Mouse (Mus musculus) CH12.LX (cell line): ENCODE results near the gene Actl6a. TPM values are rescaled to one million over a fixed set of nuclear protein-coding genes. Genes with fewer than 3 reads are reported as not detected.

Experiments
- DNase-seq: peaks from one replicate; pipeline ENCODE4 v3.0.0-alpha.2; 2013; ENCODE audit errors: extremely low read depth
- H3K27ac ChIP-seq: 2 replicates; pipeline ENCODE4 v1.5.1; 2012; ENCODE audit warnings: low read depth, mild to moderate bottlenecking, control low read depth, moderate library complexity; ENCODE audit not compliant: insufficient read depth
- H3K27me3 ChIP-seq: replicated peaks from 2 replicates; pipeline ENCODE3; 2012; ENCODE audit warnings: inconsistent platforms
- H3K36me3 ChIP-seq, 2 experiments: replicated peaks in 1 of 2; 2 replicates each; pipeline versions ENCODE3 to v1.6.1; 2012; ENCODE audit warnings: inconsistent platforms in 1 of 2, low read length in 1 of 2, mild to moderate bottlenecking in 1 of 2, mixed read lengths in 1 of 2, moderate library complexity in 1 of 2; ENCODE audit not compliant: control insufficient read depth in 1 of 2, insufficient read depth in 1 of 2
- H3K4me1 ChIP-seq, 2 experiments: 2 replicates each; pipeline ENCODE4 v1.6.1; 2012; ENCODE audit warnings: inconsistent platforms in 1 of 2, moderate library complexity in 1 of 2; ENCODE audit not compliant: insufficient read depth in 2 of 2, control insufficient read depth in 1 of 2
- H3K4me2 ChIP-seq: 2 replicates; pipeline ENCODE4 v1.6.1; 2012; ENCODE audit warnings: low read depth, mild to moderate bottlenecking, control low read depth; ENCODE audit not compliant: poor library complexity, insufficient read depth, severe bottlenecking
- H3K4me3 ChIP-seq, 3 experiments: fragments of 150-350 bp in 1 of 3; sonication (generic) in 1 of 3; replicated peaks in 1 of 3; 2 replicates each; pipeline versions ENCODE3 to v1.5.1; 2011 to 2012; ENCODE audit warnings: low read depth in 2 of 3, low read length in 2 of 3, mild to moderate bottlenecking in 2 of 3, moderate library complexity in 2 of 3, control low read depth in 1 of 3, improper control_type of control experiment in 1 of 3, inconsistent platforms in 1 of 3, mixed read lengths in 1 of 3; ENCODE audit not compliant: poor library complexity in 1 of 3
- H3K79me2 ChIP-seq: replicated peaks from 2 replicates; pipeline ENCODE4 v1.6.1; 2012; ENCODE audit warnings: mild to moderate bottlenecking, moderate library complexity; ENCODE audit not compliant: control insufficient read depth, poor library complexity, insufficient read depth, severe bottlenecking; ENCODE audit errors: extremely low read depth
- H3K9ac ChIP-seq: 2 replicates; pipeline ENCODE4 v1.6.1; 2012; ENCODE audit warnings: low read depth, mild to moderate bottlenecking, control low read depth, moderate library complexity; ENCODE audit not compliant: insufficient read depth
- H3K9me3 ChIP-seq: replicated peaks from 2 replicates; pipeline ENCODE3; 2012; ENCODE audit warnings: low read length, inconsistent platforms, mixed read lengths
- BHLHE40 ChIP-seq: IDR thresholded peaks from 2 replicates; pipeline ENCODE4 v1.6.1; 2011; ENCODE audit warnings: mild to moderate bottlenecking, low read depth, low read length, improper control_type of control experiment
- CHD2 ChIP-seq: IDR thresholded peaks from 2 replicates; pipeline ENCODE4 v1.6.1; 2011; ENCODE audit warnings: low read length, improper control_type of control experiment
- CTCF ChIP-seq, 2 experiments: IDR thresholded peaks in 1 of 2; conservative IDR thresholded peaks in 1 of 2; 2 replicates each; pipeline ENCODE4 v1.5.1; 2011 to 2012; ENCODE audit warnings: low read depth in 2 of 2, low read length in 2 of 2, improper control_type of control experiment in 1 of 2, inconsistent platforms in 1 of 2, mild to moderate bottlenecking in 1 of 2, moderate library complexity in 1 of 2
- HCFC1 ChIP-seq: IDR thresholded peaks from 2 replicates; pipeline ENCODE4 v1.6.1; 2012; ENCODE audit warnings: low read depth, mild to moderate bottlenecking, inconsistent platforms, low read length, improper control_type of control experiment
- IRF4 ChIP-seq: IDR thresholded peaks from 2 replicates; pipeline ENCODE4 v1.6.1; 2014; ENCODE audit warnings: low read depth, mild to moderate bottlenecking, inconsistent platforms, low read length, improper control_type of control experiment
- JUN ChIP-seq: IDR thresholded peaks from 2 replicates; pipeline ENCODE4 v1.6.1; 2011; ENCODE audit warnings: low read depth, mild to moderate bottlenecking, low read length, improper control_type of control experiment, moderate library complexity; ENCODE audit not compliant: insufficient read depth
- JUND ChIP-seq: conservative IDR thresholded peaks from 2 replicates; pipeline ENCODE4 v1.6.1; 2011; ENCODE audit warnings: low read depth, low read length, improper control_type of control experiment
- MAZ ChIP-seq: IDR thresholded peaks from 2 replicates; pipeline ENCODE4 v1.6.1; 2012; ENCODE audit warnings: low read depth, mild to moderate bottlenecking, inconsistent platforms, low read length, improper control_type of control experiment, moderate library complexity
- MXI1 ChIP-seq: IDR thresholded peaks from 2 replicates; pipeline ENCODE4 v1.6.1; 2011; ENCODE audit warnings: mild to moderate bottlenecking, low read depth, low read length, improper control_type of control experiment
- MYC ChIP-seq: IDR thresholded peaks from 2 replicates; pipeline ENCODE4 v1.6.1; 2011; ENCODE audit warnings: low read depth, mild to moderate bottlenecking, improper control_type of control experiment, low read length
- RCOR1 ChIP-seq: conservative IDR thresholded peaks from 2 replicates; pipeline ENCODE4 v1.6.1; 2012; ENCODE audit warnings: low read depth, mild to moderate bottlenecking, inconsistent platforms, low read length, improper control_type of control experiment
- SIN3A ChIP-seq: IDR thresholded peaks from 2 replicates; pipeline ENCODE4 v1.6.1; 2012; ENCODE audit warnings: low read length, improper control_type of control experiment, inconsistent platforms
- TCF12 ChIP-seq: IDR thresholded peaks from 2 replicates; pipeline ENCODE4 v1.6.1; 2014; ENCODE audit warnings: low read depth, mild to moderate bottlenecking, inconsistent platforms, low read length, improper control_type of control experiment
- USF1 ChIP-seq: IDR thresholded peaks from 2 replicates; pipeline ENCODE4 v1.6.1; 2014; ENCODE audit warnings: low read depth, mild to moderate bottlenecking, inconsistent platforms, low read length, improper control_type of control experiment
- ZMIZ1 ChIP-seq: IDR thresholded peaks from 2 replicates; pipeline ENCODE4 v1.6.1; 2012; ENCODE audit warnings: low read depth, mild to moderate bottlenecking, inconsistent platforms, low read length, improper control_type of control experiment
- ZNF384 ChIP-seq: IDR thresholded peaks from 2 replicates; pipeline ENCODE4 v1.6.1; 2012; ENCODE audit warnings: low read depth, low read length, improper control_type of control experiment, inconsistent platforms
- dilution Hi-C: fragments of 300-500 bp; cut with MboI; formaldehyde crosslinking; loops from 2 replicates; pipeline ENCODE4 v1.14.3; 2020; ENCODE audit warnings: low sequenced_read_pairs; ENCODE audit not compliant: extremely low pct_unique_long_range_greater_than_20kb, extremely low pct_ligation_motif_present
- in situ Hi-C: fragments of 300-500 bp; cut with MboI; formaldehyde crosslinking; loops from 3 replicates; pipeline ENCODE4 v1.14.3; 2019; ENCODE audit warnings: low sequenced_read_pairs, low pct_ligation_motif_present, low pct_unique_long_range_greater_than_20kb, mixed read lengths
- polyA plus RNA-seq: library from polyadenylated mRNA; unstranded; fragments of >175 nt; gene quantifications from 2 replicates; pipeline ENCODE4 v1.2.1, GENCODE M21; 2012; ENCODE audit warnings: low read depth; ENCODE audit not compliant: insufficient read length
- total RNA-seq, 2 experiments: library from RNA; depleted of rRNA; stranded (reverse); fragments of 300-350 nt in 1 of 2; fragments of >200 nt in 1 of 2; gene quantifications; 2 replicates each; pipeline ENCODE4 v1.2.3; 2012 to 2014

The Actl6a gene
- total and polyA plus RNA-seq, 3 experiments: 80.7 to 132 (median 89.1) TPM

DNA sequence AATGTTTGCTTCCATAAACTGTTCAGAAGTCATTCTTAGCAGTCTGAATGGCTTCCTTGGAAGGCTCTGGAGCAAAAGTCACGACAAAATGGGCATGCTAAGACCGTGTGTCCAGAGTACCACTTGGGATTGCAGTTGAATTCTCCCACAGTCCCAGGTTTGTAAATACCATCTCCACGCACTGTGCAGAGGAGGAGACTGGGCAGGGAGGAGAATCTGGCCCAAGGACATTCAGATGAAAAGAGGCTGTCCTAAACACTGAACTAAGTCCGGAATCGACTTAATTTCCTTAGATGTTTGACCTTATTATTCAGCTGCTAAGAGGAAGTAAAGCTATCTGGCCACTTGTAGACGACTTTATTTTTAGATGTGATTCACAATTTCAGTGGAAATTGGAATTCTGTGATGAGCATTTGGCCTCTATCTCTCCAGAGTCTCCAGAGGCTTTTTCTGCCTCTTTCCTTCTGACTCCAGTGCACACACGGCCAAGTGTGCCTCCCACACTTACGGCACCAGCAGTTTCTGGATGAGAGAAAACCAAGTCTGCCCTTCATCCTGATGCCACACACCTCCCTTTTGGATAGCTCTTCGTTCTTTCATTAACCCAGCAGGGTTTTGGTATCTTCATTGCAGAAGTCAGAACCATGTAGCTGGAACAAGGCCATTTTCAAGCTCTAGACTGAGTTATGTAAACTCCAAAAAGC is 37.7 kb upstream of the Actl6a start:
- no peaks in the 10 kb centered on the region for H3K9me3 ChIP-seq
- no peak for DNase-seq
- no peaks in the 10 kb centered on the region for H3K79me2 ChIP-seq
- H3K9ac ChIP-seq: no peak overlapping the region
- no peak for TF ChIP-seq MYC
- TF ChIP-seq CHD2: no peak
- no peak for TF ChIP-seq BHLHE40
- no peak for TF ChIP-seq MAZ
- no peak for TF ChIP-seq JUND
- no peak for TF ChIP-seq CTCF (conservative IDR thresholded peaks at IDR 0.05 in 1 of 2, IDR thresholded peaks at IDR 0.05 in 1 of 2; ENCODE audit: low read depth in 2 of 2, low read length in 2 of 2)
- TF ChIP-seq SIN3A: no peak
- no peak for TF ChIP-seq JUN
- no peak for TF ChIP-seq USF1
- TF ChIP-seq IRF4: no peak
- TF ChIP-seq MXI1: no peak
- TF ChIP-seq TCF12: no peak
- no peak for TF ChIP-seq ZNF384
- no peaks in the 10 kb centered on the region for H3K27me3 ChIP-seq
- dilution Hi-C loops: no loop called here
- H3K4me1 ChIP-seq: no peaks in the 10 kb centered on the region
- H3K27ac ChIP-seq: no peak overlapping the region
- in situ Hi-C loops: no loop called here
- no peaks in the 10 kb centered on the region for H3K36me3 ChIP-seq
- H3K4me3 ChIP-seq: no peak overlapping the region
- H3K4me2 ChIP-seq: no peak overlapping the region

DNA sequence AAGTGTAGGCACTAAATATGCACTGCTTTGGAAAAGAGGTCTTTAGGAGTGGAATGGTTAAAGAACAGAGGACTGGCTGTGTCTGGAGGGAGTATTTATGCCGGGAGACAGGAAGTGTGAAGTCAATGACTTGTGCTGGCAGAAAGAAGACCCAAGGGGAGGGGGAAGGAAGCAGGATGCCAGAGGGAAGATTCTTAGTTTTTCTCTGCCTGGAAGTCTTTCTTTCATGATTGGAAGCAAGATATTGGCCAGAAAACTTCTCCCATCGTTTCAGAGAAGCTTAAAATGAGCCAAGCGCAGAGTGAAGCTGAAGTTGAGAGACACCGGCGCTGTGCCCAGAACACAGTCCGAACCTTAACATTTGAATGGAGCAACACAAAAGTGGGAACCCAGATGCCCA is 36.9 kb upstream of the Actl6a start:
- Histone ChIP-seq H3K79me2 (no peaks in the 10 kb centered on the region), H3K27ac (no peak overlapping the region), H3K9me3 (no peaks in the 10 kb centered on the region), H3K27me3 (no peaks in the 10 kb centered on the region), H3K4me1 (no peaks in the 10 kb centered on the region), H3K36me3 (no peaks in the 10 kb centered on the region), H3K4me2 (no peak overlapping the region), H3K9ac (no peak overlapping the region), H3K4me3 (no peak overlapping the region)
- no peak for DNase-seq
- in situ Hi-C loops: no loop called here
- dilution Hi-C loops: no loop called here
- TF ChIP-seq HCFC1 (no peak), TCF12 (no peak)

DNA sequence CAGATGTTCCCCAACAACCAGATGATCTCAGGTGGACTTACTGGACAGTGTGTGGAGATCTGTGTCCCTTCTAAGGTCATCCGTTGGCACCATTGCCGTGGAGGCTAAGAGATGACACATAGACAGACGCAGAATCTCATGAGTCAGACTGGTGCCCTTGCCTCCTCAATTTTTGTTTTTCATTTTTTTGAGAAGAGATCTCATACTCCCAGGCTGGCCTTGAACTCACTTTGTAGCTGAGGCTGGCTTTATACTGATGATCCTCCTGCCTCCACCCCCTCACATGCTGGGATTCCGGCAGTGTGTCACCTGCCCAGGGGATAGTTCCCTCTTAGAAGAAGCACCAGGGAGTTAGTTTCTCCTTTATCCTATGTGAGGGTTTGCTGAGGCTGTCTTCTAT is 35.9 kb upstream of the Actl6a start:
- no peak overlapping the region for H3K4me3 ChIP-seq
- H3K9ac ChIP-seq: no peak overlapping the region
- H3K36me3 ChIP-seq: no peaks in the 10 kb centered on the region
- in situ Hi-C loops (no loop called here), dilution Hi-C loops (no loop called here)
- TF ChIP-seq IRF4: no peak
- TF ChIP-seq ZMIZ1: no peak
- no peak for TF ChIP-seq RCOR1
- H3K4me2 ChIP-seq: no peak overlapping the region
- H3K79me2 ChIP-seq: no peaks in the 10 kb centered on the region
- DNase-seq: no peak
- no peaks in the 10 kb centered on the region for H3K9me3 ChIP-seq
- H3K27ac ChIP-seq: no peak overlapping the region
- H3K27me3 ChIP-seq: no peaks in the 10 kb centered on the region
- H3K4me1 ChIP-seq: no peaks in the 10 kb centered on the region
